Mouse (Mus musculus): Measurements from ENCODE around the gene Tcf20. TPM values are rescaled to one million over a fixed set of nuclear protein-coding genes. Genes with fewer than 3 reads are reported as not detected.

The Tcf20 gene
- polyA plus RNA-seq, 1 experiment from 2014 or later, result 6.9 TPM

GRCm38 (mm10) chr15:82829917-82830316 is 157.8 kb downstream of the Tcf20 start:
- Histone ChIP-seq H3K36me3 (peaks cover 10% of the 10 kb centered on the region), H3K27ac (no peak overlapping the region)
- WGBS, result 89% methylated on average over 6 of the region's 6 CpGs

DNA sequence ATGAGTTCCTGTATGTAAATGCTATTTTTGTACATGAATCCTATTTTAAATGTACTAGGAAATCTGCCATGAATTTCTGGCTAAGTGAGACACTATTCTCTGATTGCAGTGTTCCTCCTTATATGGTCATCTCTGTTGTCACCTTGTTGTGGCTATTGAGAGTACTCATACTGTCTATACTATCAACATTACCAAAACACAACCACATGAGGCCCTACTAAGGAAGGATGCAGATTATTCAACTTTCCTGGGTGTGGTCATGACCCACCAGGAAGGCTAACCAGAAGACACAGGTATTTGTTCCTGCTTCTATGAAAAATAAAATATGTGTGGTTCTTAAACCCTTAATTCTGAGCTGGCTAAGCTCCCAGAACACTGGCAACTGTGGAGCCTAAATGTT is 161.8 kb downstream of the Tcf20 start:
- Histone ChIP-seq H3K36me3 (peaks cover 33% of the 10 kb centered on the region), H3K9me3 (no peaks in the 10 kb centered on the region), H3K4me3 (no peak overlapping the region), H3K27ac (no peak overlapping the region), H3K4me1 (replicated peaks) (no peaks in the 10 kb centered on the region), H3K27me3 (ENCODE audit: insufficient read depth, poor library complexity, severe bottlenecking) (no peaks in the 10 kb centered on the region)
- no peak for DNase-seq (ENCODE audit: low spot score)

More at GRCm38 (mm10) chr15:82829917-82830316, 157.8 kb downstream of the Tcf20 start:
- H3K4me1 ChIP-seq (replicated peaks), result no peaks in the 10 kb centered on the region
- no peaks in the 10 kb centered on the region for H3K9me3 ChIP-seq
- H3K4me3 ChIP-seq, result no peak overlapping the region
- no peaks in the 10 kb centered on the region for H3K27me3 ChIP-seq (ENCODE audit: insufficient read depth, poor library complexity, severe bottlenecking)
- DNase-seq (ENCODE audit: low spot score), result no peak

DNA sequence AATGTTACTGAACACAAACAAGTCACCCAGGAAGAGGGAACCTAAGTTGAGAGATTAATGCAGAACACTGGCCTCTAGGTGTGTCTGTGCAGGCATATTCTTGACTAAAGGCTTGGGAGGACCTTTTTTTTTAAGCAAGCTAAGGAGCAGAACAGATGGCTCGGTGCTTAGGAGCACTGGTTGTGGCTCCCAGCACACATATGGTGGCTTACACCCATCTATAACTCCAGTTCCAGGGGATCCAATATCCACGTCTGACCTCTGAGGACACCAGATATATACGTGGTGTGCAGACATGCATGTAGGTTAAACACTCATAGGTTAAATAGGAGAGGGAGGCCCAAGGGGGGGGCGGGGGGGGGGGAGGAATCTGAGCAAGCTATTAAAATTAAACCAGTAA is 165.3 kb downstream of the Tcf20 start:
- Histone ChIP-seq H3K4me3 (no peak overlapping the region), H3K36me3 (peaks cover 44% of the 10 kb centered on the region), H3K4me1 (replicated peaks) (no peaks in the 10 kb centered on the region), H3K27me3 (ENCODE audit: insufficient read depth, poor library complexity, severe bottlenecking) (no peaks in the 10 kb centered on the region), H3K9me3 (no peaks in the 10 kb centered on the region), H3K27ac (no peak overlapping the region)
- 76% methylated on average over 3 of the region's 4 CpGs for WGBS
- no peak for DNase-seq (ENCODE audit: low spot score)

GRCm38 (mm10) chr15:82821657-82822056 is 166.0 kb downstream of the Tcf20 start:
- no peaks in the 10 kb centered on the region for H3K27me3 ChIP-seq (ENCODE audit: insufficient read depth, poor library complexity, severe bottlenecking)
- 89% methylated on average over 1 of the region's 1 CpGs for WGBS
- H3K4me3 ChIP-seq, result no peak overlapping the region
- DNase-seq (ENCODE audit: low spot score), result no peak
- no peak overlapping the region for H3K27ac ChIP-seq
- H3K9me3 ChIP-seq, result no peaks in the 10 kb centered on the region
- no peaks in the 10 kb centered on the region for H3K4me1 ChIP-seq (replicated peaks)
- H3K36me3 ChIP-seq, result peaks cover 46% of the 10 kb centered on the region

GRCm38 (mm10) chr15:82815296-82815695 is 172.4 kb downstream of the Tcf20 start:
- Histone ChIP-seq H3K4me1 (replicated peaks) (no peaks in the 10 kb centered on the region), H3K4me3 (no peak overlapping the region), H3K27ac (no peak overlapping the region), H3K36me3 (peaks cover 38% of the 10 kb centered on the region), H3K27me3 (ENCODE audit: insufficient read depth, poor library complexity, severe bottlenecking) (no peaks in the 10 kb centered on the region), H3K9me3 (no peaks in the 10 kb centered on the region)
- 87% methylated on average over 4 of the region's 4 CpGs for WGBS
- DNase-seq (ENCODE audit: low spot score), result no peak

- peak; percentile 63 for DNase-seq (ENCODE audit: low spot score)
- Histone ChIP-seq H3K27ac (no peak overlapping the region), H3K36me3 (peaks cover 41% of the 10 kb centered on the region), H3K4me3 (no peak overlapping the region), H3K9me3 (no peaks in the 10 kb centered on the region), H3K27me3 (ENCODE audit: insufficient read depth, poor library complexity, severe bottlenecking) (no peaks in the 10 kb centered on the region), H3K4me1 (replicated peaks) (peaks cover 1% of the 10 kb centered on the region)
- WGBS, result 64% methylated on average over 4 of the region's 4 CpGs
Measured at GRCm38 (mm10) chr15:82814806-82815205, 172.9 kb downstream of the Tcf20 start.

DNA sequence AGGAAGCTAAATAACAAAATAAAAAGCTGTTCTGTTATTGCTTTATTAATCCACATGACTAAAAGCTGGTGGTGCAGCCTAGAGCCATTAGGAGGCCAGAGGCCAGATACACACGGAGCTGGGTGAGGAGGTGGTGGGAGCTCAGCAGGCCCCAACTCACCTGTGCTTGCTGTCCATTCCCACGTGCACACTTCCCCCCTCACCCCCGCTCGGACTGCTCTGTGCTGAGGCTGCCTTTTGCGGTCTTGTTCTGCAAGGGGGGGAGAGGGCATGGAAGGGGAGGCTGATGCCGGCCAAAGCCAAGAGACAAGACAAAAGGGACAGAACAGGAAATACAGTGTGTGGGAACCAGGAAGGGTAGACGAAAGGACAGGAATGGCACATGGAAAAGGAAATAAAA is 173.4 kb downstream of the Tcf20 start:
- Histone ChIP-seq H3K4me3 (no peak overlapping the region), H3K27ac (no peak overlapping the region), H3K36me3 (peaks cover 45% of the 10 kb centered on the region), H3K4me1 (replicated peaks) (peaks cover 6% of the 10 kb centered on the region), H3K9me3 (no peaks in the 10 kb centered on the region), H3K27me3 (ENCODE audit: insufficient read depth, poor library complexity, severe bottlenecking) (no peaks in the 10 kb centered on the region)
- no peak for DNase-seq (ENCODE audit: low spot score)
- WGBS, result 92% methylated on average over 7 of the region's 7 CpGs

DNA sequence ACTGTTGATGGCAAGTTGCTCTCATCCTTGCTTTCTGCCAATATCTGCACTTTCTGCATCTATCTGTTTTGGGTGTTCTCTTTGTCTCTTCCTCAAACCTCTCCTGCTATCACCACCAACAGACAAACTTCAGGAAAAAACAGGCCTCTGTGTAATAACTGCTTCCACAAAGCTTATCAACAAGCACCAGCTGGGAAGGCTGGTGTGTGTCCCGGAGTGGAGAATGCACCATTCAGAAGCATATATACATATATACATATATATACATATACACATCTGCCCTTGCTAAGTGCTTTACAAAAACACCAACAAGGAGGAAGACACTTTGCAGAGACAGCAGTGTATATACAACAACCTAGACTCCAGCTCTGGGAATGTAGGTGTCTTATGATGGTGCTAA is 177.1 kb downstream of the Tcf20 start:
- H3K27me3 ChIP-seq (ENCODE audit: insufficient read depth, poor library complexity, severe bottlenecking), result no peaks in the 10 kb centered on the region

GRCm38 (mm10) chr15:82809511-82809910 is 178.2 kb downstream of the Tcf20 start:
- no peak overlapping the region for H3K4me3 ChIP-seq
- no peaks in the 10 kb centered on the region for H3K9me3 ChIP-seq
- no peak overlapping the region for H3K27ac ChIP-seq
- WGBS, result 73% methylated on average over 6 of the region's 6 CpGs
- H3K27me3 ChIP-seq (ENCODE audit: insufficient read depth, poor library complexity, severe bottlenecking), result no peaks in the 10 kb centered on the region
- DNase-seq (ENCODE audit: low spot score), result no peak
- peaks cover 6% of the 10 kb centered on the region for H3K4me1 ChIP-seq (replicated peaks)
- peaks cover 31% of the 10 kb centered on the region for H3K36me3 ChIP-seq

More for the DNA sequence above, 177.1 kb downstream of the Tcf20 start:
- Histone ChIP-seq H3K4me1 (replicated peaks) (peaks cover 6% of the 10 kb centered on the region), H3K4me3 (no peak overlapping the region), H3K27ac (no peak overlapping the region), H3K36me3 (peaks cover 34% of the 10 kb centered on the region), H3K9me3 (no peaks in the 10 kb centered on the region)
- DNase-seq (ENCODE audit: low spot score), result no peak
- 90% methylated on average over 1 of the region's 1 CpGs for WGBS

GRCm38 (mm10) chr15:82806969-82807763 is 180.5 kb downstream of the Tcf20 start:
- H3K4me1 ChIP-seq (replicated peaks), result peaks cover 6% of the 10 kb centered on the region
- no peak overlapping the region for H3K4me3 ChIP-seq
- WGBS, result 81% methylated on average over 5 of the region's 5 CpGs
- H3K9me3 ChIP-seq, result no peaks in the 10 kb centered on the region
- DNase-seq (ENCODE audit: low spot score), result no peak
- H3K36me3 ChIP-seq, result peaks cover 25% of the 10 kb centered on the region
- H3K27ac ChIP-seq, result no peak overlapping the region
- H3K27me3 ChIP-seq (ENCODE audit: insufficient read depth, poor library complexity, severe bottlenecking), result no peaks in the 10 kb centered on the region

GRCm38 (mm10) chr15:82804708-82805639 is 182.7 kb downstream of the Tcf20 start:
- Histone ChIP-seq H3K4me1 (replicated peaks) (peaks cover 6% of the 10 kb centered on the region), H3K27me3 (ENCODE audit: insufficient read depth, poor library complexity, severe bottlenecking) (no peaks in the 10 kb centered on the region), H3K27ac (no peak overlapping the region), H3K9me3 (no peaks in the 10 kb centered on the region), H3K36me3 (peaks cover 6% of the 10 kb centered on the region), H3K4me3 (no peak overlapping the region)
- whole genome bisulfite sequencing, result 79% methylated on average over 5 of the region's 5 CpGs
- peak; percentile 78 for DNase-seq (ENCODE audit: low spot score)

DNA sequence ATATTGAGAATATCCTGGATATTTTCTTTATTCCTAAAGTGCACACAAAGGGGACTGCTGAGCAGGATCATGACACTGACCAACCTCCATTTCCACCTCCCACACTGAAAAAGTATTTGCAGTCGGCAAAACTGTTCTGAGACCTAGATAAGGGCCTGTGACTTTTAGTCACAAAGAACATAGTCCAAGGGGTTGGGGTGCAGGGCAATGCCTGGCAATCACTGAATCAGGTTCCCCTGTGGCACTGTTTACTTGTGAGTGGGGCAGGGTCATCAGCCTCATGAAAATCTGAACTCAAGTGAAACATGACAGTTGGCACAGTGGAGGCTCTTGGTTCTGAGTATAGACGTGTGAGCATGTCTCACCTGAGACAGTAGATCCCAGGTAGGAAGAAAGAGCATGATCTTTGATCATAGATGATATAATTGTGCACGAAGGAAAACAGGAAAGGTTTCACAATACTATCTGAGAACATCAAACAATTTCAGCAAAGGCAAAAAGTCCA is 191.7 kb downstream of the Tcf20 start:
- Histone ChIP-seq H3K4me1 (replicated peaks) (no peaks in the 10 kb centered on the region), H3K27ac (no peak overlapping the region), H3K9me3 (no peaks in the 10 kb centered on the region), H3K27me3 (ENCODE audit: insufficient read depth, poor library complexity, severe bottlenecking) (no peaks in the 10 kb centered on the region), H3K36me3 (no peaks in the 10 kb centered on the region), H3K4me3 (no peak overlapping the region)
- 88% methylated on average over 3 of the region's 3 CpGs for WGBS
- DNase-seq (ENCODE audit: low spot score), result no peak

DNA sequence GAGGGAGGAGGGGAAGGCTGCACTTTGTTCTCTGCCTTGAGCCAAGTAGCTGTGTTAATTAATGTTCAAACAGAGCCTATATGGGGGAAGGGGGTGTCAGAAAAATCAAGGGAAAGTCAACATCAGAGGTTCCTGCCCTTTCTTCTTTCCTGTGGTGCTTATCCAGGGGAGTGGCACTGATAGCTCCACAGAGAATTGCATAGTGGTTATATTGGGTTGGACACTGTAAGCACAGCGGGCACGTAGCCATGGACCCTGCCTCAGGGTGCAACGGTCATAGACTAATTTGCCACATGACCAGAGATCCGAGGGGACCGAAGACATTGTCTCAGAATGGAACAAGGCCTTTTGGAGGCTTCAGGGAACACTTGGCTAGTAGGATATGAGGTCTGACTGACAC is 193.4 kb downstream of the Tcf20 start, which contains the start of gene Cyp2d26:
TSS of gene Cyp2d26 (minus strand) at position 18 of the 400 bp plus-strand sequence.
- Histone ChIP-seq H3K27me3 (ENCODE audit: insufficient read depth, poor library complexity, severe bottlenecking) (no peaks in the 10 kb centered on the region), H3K27ac (no peak within 1 kb of the TSS), H3K4me1 (replicated peaks) (no peaks in the 10 kb centered on the region), H3K9me3 (no peaks in the 10 kb centered on the region), H3K4me3 (no peak within 1 kb of the TSS), H3K36me3 (no peaks in the 10 kb centered on the region)
- 94% methylated on average over 5 of the region's 5 CpGs for WGBS
- no peak for DNase-seq (ENCODE audit: low spot score)

Data from hindbrain, embryonic 10.5 days (tissue).